ENCODE assay signal across 25 mouse cellular contexts in genomic region chr5:49352061-49352460, GRCm38 (mm10).
DNase-seq lines count a peak whose midpoint lies in the region; ATAC-seq and TF ChIP-seq lines count a peak whose summit lies in the region.
"Had no signal": no experiment of that assay in that cellular context is flagged by ENCODE, and none has a peak within 500 bp of the region (broad histone marks: within the 10 kb centered on the region; RNA-seq: fewer than 3 reads in every experiment).

No protein-coding gene starts in this region.

- no peaks in the 10 kb centered on the region for H3K9me3 ChIP-seq in hindbrain, postnatal 0 days (ENCODE audit: low read length)
- H3K9me3 ChIP-seq in hindbrain, embryonic 16.5 days (ENCODE audit: control insufficient read depth, low read length) = no peaks in the 10 kb centered on the region
- H3K9me3 ChIP-seq: embryonic facial prominence, embryonic 12.5 days; embryonic facial prominence, embryonic 15.5 days; forebrain, embryonic 12.5 days; forebrain, embryonic 15.5 days; heart, embryonic 10.5 days; hindbrain, embryonic 12.5 days; hindbrain, embryonic 15.5 days had no signal

- no peaks in the 10 kb centered on the region for H3K4me1 ChIP-seq in hindbrain, postnatal 0 days (ENCODE audit: insufficient read depth, low read length)
- H3K4me1 ChIP-seq in hindbrain, embryonic 16.5 days (ENCODE audit: control insufficient read depth, insufficient read depth, low read depth, low read length) = no peaks in the 10 kb centered on the region
- H3K4me1 ChIP-seq: embryonic facial prominence, embryonic 12.5 days; embryonic facial prominence, embryonic 15.5 days; forebrain, embryonic 12.5 days; heart, embryonic 10.5 days; hindbrain, embryonic 12.5 days; hindbrain, embryonic 15.5 days had no signal

- no peak for DNase-seq in hindbrain, postnatal 0 days (ENCODE audit: low spot score)
- DNase-seq in left cerebral cortex, adult 2 months (ENCODE audit: extremely low spot score in 1 of 2, low spot score in 2 of 2) = no peak
- no peak for DNase-seq in left cerebral cortex, postnatal 10 days (ENCODE audit: extremely low spot score in 1 of 2, low spot score in 2 of 2)
- DNase-seq in 3T3-L1 (ENCODE audit: low read depth, low spot score) (peak; percentile 39), adipocyte (ENCODE audit: low spot score) (peak; percentile 12), MN1 (ENCODE audit: low spot score) (no peak)
- DNase-seq: adrenal gland, adult 2 months; adrenal gland, postnatal 14 days; cerebellum, adult 11 months; cerebellum, adult 2 months; cerebellum, adult 9-11 months; cerebellum, postnatal 25 days; gastrocnemius, postnatal 10 days; gastrocnemius, postnatal 36 days; heart, adult 2 months had no signal

- TF ChIP-seq CTCF in hindbrain, postnatal 0 days (IDR thresholded peaks at IDR 0.05; ENCODE audit: low read depth) = peak; percentile 35
- TF ChIP-seq CTCF in left cerebral cortex, adult 2 months (IDR thresholded peaks at IDR 0.05) = peak; percentile 44

- H3K27ac ChIP-seq in hindbrain, postnatal 0 days = no peak overlapping the region
- no peak overlapping the region for H3K27ac ChIP-seq in hindbrain, embryonic 16.5 days (ENCODE audit: low read depth, low read length)
- no peak overlapping the region for H3K27ac ChIP-seq in left cerebral cortex, adult 2 months
- H3K27ac ChIP-seq: embryonic facial prominence, embryonic 12.5 days; embryonic facial prominence, embryonic 15.5 days; forebrain, embryonic 12.5 days; forebrain, embryonic 15.5 days; heart, adult 2 months; heart, embryonic 10.5 days; hindbrain, embryonic 12.5 days; hindbrain, embryonic 15.5 days had no signal

- no peak overlapping the region for H3K9ac ChIP-seq in hindbrain, postnatal 0 days (replicated peaks; ENCODE audit: low read length)
- no peak overlapping the region for H3K9ac ChIP-seq in hindbrain, embryonic 16.5 days (ENCODE audit: low read depth, low read length)
- H3K9ac ChIP-seq: embryonic facial prominence, embryonic 12.5 days; embryonic facial prominence, embryonic 15.5 days; forebrain, embryonic 12.5 days; forebrain, embryonic 15.5 days; hindbrain, embryonic 12.5 days; hindbrain, embryonic 15.5 days had no signal

- no peak overlapping the region for H3K4me2 ChIP-seq in hindbrain, postnatal 0 days (ENCODE audit: low read depth, low read length)
- H3K4me2 ChIP-seq in hindbrain, embryonic 16.5 days (ENCODE audit: low read length) = no peak overlapping the region
- H3K4me2 ChIP-seq: embryonic facial prominence, embryonic 12.5 days; embryonic facial prominence, embryonic 15.5 days; forebrain, embryonic 12.5 days; forebrain, embryonic 15.5 days; hindbrain, embryonic 12.5 days; hindbrain, embryonic 15.5 days had no signal

- WGBS in hindbrain, postnatal 0 days = 61% methylated on average over 5 of the region's 5 CpGs
- WGBS in hindbrain, embryonic 16.5 days = 67% methylated on average over 5 of the region's 5 CpGs

- H3K4me3 ChIP-seq in hindbrain, postnatal 0 days (ENCODE audit: low read length) = no peak overlapping the region
- H3K4me3 ChIP-seq in hindbrain, embryonic 16.5 days (ENCODE audit: low read length) = no peak overlapping the region
- no peak overlapping the region for H3K4me3 ChIP-seq in left cerebral cortex, adult 2 months
- H3K4me3 ChIP-seq: embryonic facial prominence, embryonic 12.5 days; embryonic facial prominence, embryonic 15.5 days; forebrain, embryonic 12.5 days; forebrain, embryonic 15.5 days; heart, adult 2 months; heart, embryonic 10.5 days; hindbrain, embryonic 12.5 days; hindbrain, embryonic 15.5 days had no signal

- no peaks in the 10 kb centered on the region for H3K27me3 ChIP-seq in hindbrain, postnatal 0 days (ENCODE audit: insufficient read depth, low read length)
- H3K27me3 ChIP-seq in hindbrain, embryonic 16.5 days (replicated peaks; ENCODE audit: control insufficient read depth, insufficient read depth, low read length) = no peaks in the 10 kb centered on the region
- H3K27me3 ChIP-seq: embryonic facial prominence, embryonic 12.5 days; embryonic facial prominence, embryonic 15.5 days; forebrain, embryonic 12.5 days; forebrain, embryonic 15.5 days; hindbrain, embryonic 12.5 days; hindbrain, embryonic 15.5 days had no signal

- no peak for ATAC-seq in hindbrain, postnatal 0 days
- ATAC-seq in hindbrain, embryonic 16.5 days = no peak
- ATAC-seq: CD4-positive, CD25-positive, alpha-beta regulatory T cell, adult 4 months; forebrain, embryonic 15.5 days; inflammation-experienced regulatory T-cells, adult 6 months had no signal

- no peaks in the 10 kb centered on the region for H3K36me3 ChIP-seq in hindbrain, postnatal 0 days (ENCODE audit: insufficient read depth, low read length)
- no peaks in the 10 kb centered on the region for H3K36me3 ChIP-seq in hindbrain, embryonic 16.5 days (ENCODE audit: control insufficient read depth, insufficient read depth, low read length)
- H3K36me3 ChIP-seq: embryonic facial prominence, embryonic 12.5 days; embryonic facial prominence, embryonic 15.5 days; forebrain, embryonic 12.5 days; forebrain, embryonic 15.5 days; heart, embryonic 10.5 days; hindbrain, embryonic 12.5 days; hindbrain, embryonic 15.5 days had no signal

- intact Hi-C loops in left cerebral cortex, adult 2 months (cut with DNase I) = loop anchor here (5.0 kb wide), 1 partner anchor 65 kb away; no protein-coding TSS in a partner anchor
- intact Hi-C loops in left cerebral cortex, postnatal 10 days (cut with DNase I) = no loop called here

Comparison
In these comparisons a context has a peak if more than half of its experiments do, and no peak if none do; other contexts are left out.
1. DNase-seq: peak in 3T3-L1 (single experiment) and adipocyte (single experiment); none in hindbrain, postnatal 0 days (single experiment), left cerebral cortex, adult 2 months (0 of 2), left cerebral cortex, postnatal 10 days (0 of 2) and MN1 (single experiment).